Mouse (Mus musculus) intestine, embryonic 14.5 days (tissue): ENCODE results near the gene Hmgcll1. TPM values are rescaled to one million over a fixed set of nuclear protein-coding genes. Genes with fewer than 3 reads are reported as not detected.

Source experiments
- ATAC-seq: fragments of 200-750 bp; cut with Nextera tagmentation; replicated peaks from 2 replicates; pipeline ENCODE4 v1.8.0; 2017; ENCODE audit warnings: low read depth, moderate number of reproducible peaks, moderate TSS enrichment, moderate library complexity; ENCODE audit not compliant: low FRiP score, low TSS enrichment
- DNase-seq: peaks from one replicate; pipeline ENCODE4 v3.0.0-alpha.2; 2018; ENCODE audit warnings: low spot score
- H3K27ac ChIP-seq: fragments of 300-500 bp; sonication (generic); 2 replicates; pipeline ENCODE4 v1.5.1; 2014; ENCODE audit warnings: low read depth, mild to moderate bottlenecking, control low read depth
- H3K27me3 ChIP-seq: fragments of 300-500 bp; sonication (generic); replicated peaks from 2 replicates; pipeline ENCODE4 v1.6.1; 2014; ENCODE audit warnings: low read length, control low read depth; ENCODE audit not compliant: control insufficient read depth, insufficient read depth
- H3K36me3 ChIP-seq: fragments of 300-500 bp; sonication (generic); 2 replicates; pipeline ENCODE4 v1.6.1; 2014; ENCODE audit warnings: low read length, control low read depth; ENCODE audit not compliant: control insufficient read depth, insufficient read depth
- H3K4me1 ChIP-seq: fragments of 300-500 bp; sonication (generic); replicated peaks from 2 replicates; pipeline ENCODE4 v1.6.1; 2014; ENCODE audit warnings: low read length, control low read depth, mixed read lengths; ENCODE audit not compliant: control insufficient read depth, insufficient read depth
- H3K4me2 ChIP-seq: fragments of 300-500 bp; sonication (generic); 2 replicates; pipeline ENCODE4 v1.6.1; 2014; ENCODE audit warnings: low read length
- H3K4me3 ChIP-seq: fragments of 300-500 bp; sonication (generic); 2 replicates; pipeline ENCODE4 v1.5.1; 2014; ENCODE audit warnings: low read depth, low read length, control low read depth, mixed read lengths
- H3K9ac ChIP-seq: fragments of 300-500 bp; sonication (generic); 2 replicates; pipeline ENCODE4 v1.6.1; 2014; ENCODE audit warnings: mild to moderate bottlenecking, low read length
- H3K9me3 ChIP-seq: fragments of 300-500 bp; sonication (generic); 2 replicates; pipeline ENCODE4 v1.6.1; 2016; ENCODE audit warnings: low read length, control low read depth; ENCODE audit not compliant: control insufficient read depth
- WGBS: fragments of 180-500 bp; shearing (Covaris S2); extraction: QIAGEN DNeasy Blood & Tissue Kit; methylation state at CpG from one replicate; pipeline ENCODE4 v1.1.7; 2014; 5-methylcytosine and 5-hydroxymethylcytosine counted together
- polyA plus RNA-seq: library from polyadenylated mRNA; unstranded; fragments of >200 nt; fragmentation: Nextera tagmentation; extraction: Ambion mirVana; gene quantifications from 2 replicates; pipeline ENCODE4 v1.2.1, GENCODE M21; 2014

Hmgcll1 gene
- polyA plus RNA-seq, 1 experiment from 2014 or later = 2.2 TPM

- H3K4me2 ChIP-seq = no peak overlapping the region
- H3K9ac ChIP-seq = no peak overlapping the region
- H3K36me3 ChIP-seq = no peaks in the 10 kb centered on the region
- WGBS = 40% methylated on average over 3 of the region's 3 CpGs
- H3K9me3 ChIP-seq = no peaks in the 10 kb centered on the region
- ATAC-seq (no peak), DNase-seq (no peak)
- H3K27ac ChIP-seq = no peak overlapping the region
- no peak overlapping the region for H3K4me3 ChIP-seq
- no peaks in the 10 kb centered on the region for H3K4me1 ChIP-seq
- no peaks in the 10 kb centered on the region for H3K27me3 ChIP-seq
These were observed 153.7 kb downstream of the Hmgcll1 start for GRCm38 (mm10) chr9:76168355-76168754.

- Histone ChIP-seq H3K4me2 (no peak overlapping the region), H3K9me3 (no peaks in the 10 kb centered on the region), H3K9ac (no peak overlapping the region), H3K36me3 (no peaks in the 10 kb centered on the region), H3K27me3 (no peaks in the 10 kb centered on the region), H3K4me3 (no peak overlapping the region), H3K27ac (no peak overlapping the region), H3K4me1 (no peaks in the 10 kb centered on the region)
- no peak for DNase-seq
- WGBS = 77% methylated on average over 5 of the region's 5 CpGs
- ATAC-seq = no peak
These were observed 158.1 kb downstream of the Hmgcll1 start for GRCm38 (mm10) chr9:76172686-76173295.

GRCm38 (mm10) chr9:76179221-76179620 lies 164.6 kb downstream of the Hmgcll1 start:
- Histone ChIP-seq H3K4me1 (no peaks in the 10 kb centered on the region), H3K27me3 (no peaks in the 10 kb centered on the region), H3K36me3 (no peaks in the 10 kb centered on the region), H3K9me3 (no peaks in the 10 kb centered on the region), H3K4me2 (no peak overlapping the region), H3K9ac (no peak overlapping the region), H3K27ac (no peak overlapping the region), H3K4me3 (no peak overlapping the region)
- ATAC-seq (no peak), DNase-seq (no peak)

Other genes starting within 250 kb of the Hmgcll1 start
- gene Bmp5, start 239.5 kb upstream of the Hmgcll1 start, polyA plus RNA-seq = 9.8 and 11.2 TPM in 2 replicates
- gene Gfral, start 198.8 kb downstream of the Hmgcll1 start, polyA plus RNA-seq = not detected in 2 replicates